Mouse (Mus musculus): ENCODE data around the gene Dach1.

The Dach1 gene

GRCm38 (mm10) chr14:98035261-98035660, 134.3 kb downstream of the Dach1 start:
- DNase-seq (ENCODE audit: low read depth): no peak

- no peak for DNase-seq (ENCODE audit: low read depth)
Measured at GRCm38 (mm10) chr14:98023540-98023939, 146.0 kb downstream of the Dach1 start.

DNA sequence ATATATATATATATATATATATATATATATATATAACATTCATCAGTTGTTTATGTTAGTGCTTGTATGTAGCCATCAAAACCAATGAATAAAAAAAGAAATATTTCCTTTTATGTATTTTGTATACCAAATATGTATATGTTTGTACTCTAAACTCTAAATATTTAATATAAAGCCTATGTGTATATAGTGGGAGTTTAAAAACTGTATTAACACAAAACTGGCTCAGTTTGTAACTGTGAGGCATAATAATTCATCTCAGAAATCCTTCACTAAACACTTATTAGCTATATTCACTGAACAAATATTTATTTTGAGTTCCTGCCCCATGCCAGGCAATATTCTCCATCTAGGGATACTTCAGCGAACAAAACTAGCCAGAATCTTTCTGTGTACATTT, 155.5 kb downstream of the Dach1 start:
- DNase-seq (ENCODE audit: low read depth): no peak

DNA sequence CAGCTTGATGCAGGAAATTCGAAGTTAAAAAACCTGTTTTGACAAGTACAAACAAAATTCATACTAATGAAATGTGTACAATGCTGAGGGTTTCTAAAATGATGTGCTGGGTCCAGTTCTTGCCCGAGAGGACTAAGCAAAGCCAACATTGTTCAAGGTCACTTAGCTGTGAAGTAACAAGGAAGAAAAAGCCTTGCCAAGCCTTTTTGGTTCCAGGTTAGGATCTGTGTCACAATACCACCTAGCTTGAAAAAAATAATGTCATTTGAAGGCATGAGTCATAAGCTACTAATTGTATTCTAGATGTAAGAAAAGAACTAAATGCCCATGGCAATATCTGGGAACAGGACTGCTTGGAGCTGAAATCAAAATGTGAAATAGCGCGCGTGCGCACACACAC, 161.1 kb downstream of the Dach1 start:
- DNase-seq (ENCODE audit: low read depth): no peak

DNA sequence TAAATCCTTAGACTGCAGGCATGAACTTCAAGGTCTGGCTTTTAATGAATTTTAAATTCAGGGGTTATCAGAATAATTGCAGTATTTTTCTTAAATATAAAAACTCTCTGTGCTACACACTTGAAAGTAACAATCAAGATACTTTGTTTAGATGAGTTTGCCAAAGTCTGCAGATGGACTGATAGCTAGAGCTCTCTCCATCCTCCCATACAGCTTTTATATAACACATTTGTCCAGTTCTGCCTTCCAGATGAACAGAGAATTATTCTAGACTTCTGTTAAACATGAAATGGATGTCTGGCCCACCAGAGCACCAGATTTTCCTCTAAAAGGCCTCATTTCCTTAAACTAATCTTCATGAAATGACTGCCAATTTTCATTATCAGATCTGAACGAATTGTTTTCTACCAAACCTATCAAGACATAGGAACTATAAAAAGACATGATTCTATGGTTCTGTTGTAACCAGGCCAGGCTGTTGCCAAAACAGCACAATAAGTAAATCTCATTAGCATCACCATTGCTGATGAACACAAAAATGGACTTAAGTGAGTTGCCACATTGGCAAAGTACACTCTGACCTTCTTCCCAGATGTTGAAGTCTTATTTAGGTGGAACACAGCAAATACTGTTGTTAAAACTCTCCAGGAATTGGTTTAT, 167.4 kb downstream of the Dach1 start:
- no peak for DNase-seq (ENCODE audit: low read depth)

- no peak for DNase-seq (ENCODE audit: low read depth)
Measured at GRCm38 (mm10) chr14:97998584-97998983, 171.0 kb downstream of the Dach1 start.

- DNase-seq (ENCODE audit: low read depth): no peak
Measured at GRCm38 (mm10) chr14:97983251-97983650, 186.3 kb downstream of the Dach1 start.

DNA sequence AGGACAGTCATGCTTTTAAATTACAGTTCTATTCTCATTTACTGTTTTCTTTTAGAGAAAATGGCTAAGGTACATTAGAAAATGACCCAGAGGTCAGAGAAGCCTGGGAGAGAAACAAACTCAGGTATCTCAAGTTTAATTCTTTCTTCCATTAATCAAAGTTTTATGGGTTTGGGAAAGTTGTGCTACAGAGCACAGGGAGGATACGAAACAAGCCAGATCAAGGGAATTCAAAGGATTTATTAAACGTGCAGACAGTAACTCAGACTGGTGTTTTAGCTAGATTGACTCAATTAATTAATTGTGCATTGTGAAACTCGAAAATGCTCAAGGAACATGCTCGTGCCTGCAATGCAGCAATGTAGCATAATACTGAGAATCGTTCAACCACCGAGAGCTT, 186.9 kb downstream of the Dach1 start:
- no peak for DNase-seq (ENCODE audit: low read depth)

DNA sequence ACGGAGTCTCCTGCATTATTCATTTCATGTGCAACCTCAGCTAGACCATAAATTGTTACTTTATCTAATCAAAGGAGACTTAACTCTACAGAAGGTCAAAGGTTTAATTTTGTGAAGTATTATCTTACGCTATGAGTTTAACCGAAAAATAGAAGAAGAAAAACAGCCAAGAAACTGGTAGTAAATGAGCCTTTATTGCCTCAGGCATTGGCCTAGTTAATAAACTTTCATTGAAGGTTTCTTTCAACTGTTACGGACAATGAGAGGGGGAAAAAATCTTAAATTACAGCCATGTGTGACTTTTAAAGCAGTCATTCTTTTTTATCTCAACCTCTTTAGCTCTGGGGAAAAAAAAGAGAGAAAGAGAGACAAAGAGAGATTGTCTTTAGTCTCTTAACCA, 188.7 kb downstream of the Dach1 start:
- DNase-seq (ENCODE audit: low read depth): no peak

GRCm38 (mm10) chr14:97976091-97976490, 193.5 kb downstream of the Dach1 start:
- no peak for DNase-seq (ENCODE audit: low read depth)

DNA sequence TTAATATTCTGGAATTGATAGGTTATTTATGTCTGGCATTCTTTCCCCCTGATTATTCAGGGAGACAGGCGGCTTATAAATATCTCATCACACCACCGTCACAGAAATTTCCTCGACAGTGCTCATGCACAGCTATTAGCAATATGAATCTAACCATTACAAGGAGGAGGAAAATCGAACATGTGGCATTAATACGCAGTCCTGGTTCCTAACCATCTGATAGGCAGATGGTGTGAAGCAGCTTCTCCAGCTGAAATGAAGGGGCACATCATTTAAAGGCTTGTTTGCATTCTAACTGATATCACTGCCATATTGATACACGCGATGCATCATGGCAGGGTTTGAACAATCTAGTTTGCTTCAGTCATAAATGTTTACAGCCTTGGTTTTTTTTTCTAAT, 194.1 kb downstream of the Dach1 start:
- DNase-seq (ENCODE audit: low read depth): no peak

GRCm38 (mm10) chr14:97964543-97965069, 205.0 kb downstream of the Dach1 start:
- no peak for DNase-seq (ENCODE audit: low read depth)

DNA sequence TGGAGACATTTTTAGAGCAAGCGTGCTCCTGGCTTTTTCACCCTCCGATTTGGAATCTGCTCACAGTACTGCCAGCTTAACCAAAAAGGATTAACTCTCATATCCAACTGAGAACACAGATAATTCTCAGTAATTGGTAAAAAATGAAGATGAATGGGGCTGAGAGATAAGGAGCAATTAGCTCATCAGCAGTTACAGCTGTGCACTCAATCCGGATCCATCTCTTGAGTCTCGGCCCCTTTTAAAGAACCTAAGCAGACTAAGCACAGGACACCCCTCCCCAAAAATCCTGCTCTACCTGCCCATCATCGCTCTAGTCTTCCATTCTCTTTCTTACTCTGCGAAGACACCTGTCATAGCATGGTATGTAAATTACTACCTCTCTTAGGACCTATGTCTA, 205.9 kb downstream of the Dach1 start:
- DNase-seq (ENCODE audit: low read depth): no peak

GRCm38 (mm10) chr14:97956356-97956755, 213.2 kb downstream of the Dach1 start:
- no peak for DNase-seq (ENCODE audit: low read depth)

DNA sequence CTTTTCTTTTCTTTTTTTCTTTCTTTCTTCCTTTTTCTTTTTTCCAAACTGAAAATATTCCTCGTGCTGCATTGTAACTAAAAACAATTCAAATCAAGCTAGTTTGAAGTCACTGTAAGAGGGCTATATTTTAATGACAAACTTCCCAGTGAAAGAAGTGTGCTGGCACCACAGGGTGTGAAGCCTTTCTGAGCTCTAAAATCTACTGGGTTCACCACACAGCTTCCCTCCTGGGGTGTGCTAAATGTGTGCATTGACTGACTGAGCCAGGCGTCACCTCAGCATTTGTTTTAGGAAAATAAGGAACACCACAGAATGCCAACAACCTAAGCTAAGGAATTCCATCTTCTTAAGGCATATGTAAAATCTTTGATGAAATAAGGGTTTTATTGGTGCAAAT, 224.1 kb downstream of the Dach1 start:
- no peak for DNase-seq (ENCODE audit: low read depth)

- no peak for DNase-seq (ENCODE audit: low read depth)
Measured at GRCm38 (mm10) chr14:97944643-97945268, 224.8 kb downstream of the Dach1 start.

- no peak for DNase-seq (ENCODE audit: low read depth)
Measured at GRCm38 (mm10) chr14:97942361-97942760, 227.2 kb downstream of the Dach1 start.

- DNase-seq (ENCODE audit: low read depth): no peak
Measured at GRCm38 (mm10) chr14:97896622-97897021, 272.9 kb downstream of the Dach1 start.

- DNase-seq (ENCODE audit: low read depth): no peak
Measured at GRCm38 (mm10) chr14:97881976-97882375, 287.6 kb downstream of the Dach1 start.

GRCm38 (mm10) chr14:97871001-97871400, 298.6 kb downstream of the Dach1 start:
- DNase-seq (ENCODE audit: low read depth): no peak

- no peak for DNase-seq (ENCODE audit: low read depth)
Measured at GRCm38 (mm10) chr14:97858384-97858783, 311.2 kb downstream of the Dach1 start.

DNA sequence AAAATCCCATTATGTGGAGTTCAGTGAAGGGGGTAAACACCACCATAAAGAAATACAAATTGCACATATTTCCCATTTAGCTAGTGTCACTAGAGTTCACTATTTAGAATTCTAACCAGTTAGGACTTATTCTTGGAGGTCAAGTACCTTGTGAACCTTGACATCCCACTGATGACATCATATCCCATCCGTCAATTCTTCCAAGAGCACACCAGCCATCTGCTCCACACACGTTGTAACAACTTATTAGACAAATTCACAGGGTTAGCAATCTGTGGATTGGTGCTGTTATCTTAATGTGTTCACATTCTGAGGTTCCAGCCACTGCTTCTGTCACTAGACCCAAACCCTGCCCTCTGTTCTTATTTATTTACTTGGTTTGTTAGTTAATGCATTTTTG, 312.3 kb downstream of the Dach1 start:
- DNase-seq (ENCODE audit: low read depth): no peak

GRCm38 (mm10) chr14:97855345-97855744, 314.2 kb downstream of the Dach1 start:
- no peak for DNase-seq (ENCODE audit: low read depth)

DNA sequence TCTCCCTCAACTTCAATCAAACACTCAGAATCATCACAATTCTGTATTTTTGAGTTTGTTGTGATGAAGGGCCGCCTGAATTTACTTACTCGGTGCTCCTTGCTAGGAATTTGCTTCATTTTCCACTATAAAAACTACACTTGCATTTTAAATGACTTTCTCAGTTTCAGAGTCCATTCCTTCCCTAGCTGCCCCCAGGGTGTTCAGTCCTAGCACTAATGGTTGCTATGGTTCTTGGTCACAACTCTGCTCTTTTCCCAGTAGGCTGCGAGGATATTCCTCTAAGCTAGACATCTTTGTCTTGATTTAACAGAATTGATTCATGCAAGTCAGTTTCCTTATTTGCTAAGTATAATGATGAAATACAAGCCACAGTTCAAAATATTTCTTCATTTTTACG, 319.1 kb downstream of the Dach1 start:
- DNase-seq (ENCODE audit: low read depth): no peak

Measured in c-Kit-positive CD71-negative TER-119-negative erythroid progenitor cells, embryonic 14.5 days (primary cell).